Mouse (Mus musculus) myocyte (in vitro differentiated cells): ENCODE results near the gene Trim25. TPM values are rescaled to one million over a fixed set of nuclear protein-coding genes. Genes with fewer than 3 reads are reported as not detected.

Experiments used
- H3K27me3 ChIP-seq: one replicate; pipeline ENCODE4 v1.6.1; 2011; ENCODE audit not compliant: control insufficient read depth, insufficient read depth, insufficient read length
- H3K36me3 ChIP-seq: one replicate; pipeline ENCODE4 v1.6.1; 2011; ENCODE audit not compliant: control insufficient read depth, insufficient read depth
- H3K4me2 ChIP-seq: one replicate; pipeline ENCODE4 v1.6.1; 2011; ENCODE audit warnings: low read depth, control low read depth
- H3K4me3 ChIP-seq: one replicate; pipeline ENCODE4 v1.5.1; 2011; ENCODE audit warnings: mild to moderate bottlenecking, control low read depth, moderate library complexity
- H3K79me2 ChIP-seq: one replicate; pipeline ENCODE4 v1.6.1; 2011; ENCODE audit not compliant: control insufficient read depth, insufficient read depth
- H3ac ChIP-seq: one replicate; pipeline ENCODE4 v1.6.1; 2011; ENCODE audit not compliant: control insufficient read depth, insufficient read length
- CEBPB ChIP-seq: IDR thresholded peaks from 2 replicates; pipeline ENCODE4 v1.6.1; 2011; ENCODE audit warnings: mild to moderate bottlenecking, moderate library complexity; ENCODE audit not compliant: poor library complexity, insufficient read depth, severe bottlenecking
- E2F4 ChIP-seq: IDR thresholded peaks from one replicate; pipeline ENCODE4 v1.6.1; 2011; ENCODE audit warnings: mild to moderate bottlenecking, control low read depth, moderate library complexity; ENCODE audit not compliant: insufficient read depth
- MAX ChIP-seq: IDR thresholded peaks from one replicate; pipeline ENCODE4 v1.6.1; 2011; ENCODE audit warnings: low read depth, mild to moderate bottlenecking, control low read depth
- MYOD1 ChIP-seq, 3 experiments: IDR thresholded peaks; one replicate each; pipeline ENCODE4 v1.6.1; 2011; ENCODE audit warnings: control low read depth in 2 of 3, low read depth in 2 of 3, mild to moderate bottlenecking in 2 of 3, moderate library complexity in 1 of 3; ENCODE audit not compliant: insufficient read length in 2 of 3, control insufficient read depth in 1 of 3
- MYOG ChIP-seq, 3 experiments: IDR thresholded peaks; one replicate each; pipeline ENCODE4 v1.6.1; 2011; ENCODE audit warnings: control low read depth in 2 of 3, low read depth in 2 of 3, mild to moderate bottlenecking in 2 of 3; ENCODE audit not compliant: insufficient read length in 2 of 3, control insufficient read depth in 1 of 3, insufficient read depth in 1 of 3
- POLR2A ChIP-seq: IDR thresholded peaks from one replicate; pipeline ENCODE4 v1.6.1; 2011; ENCODE audit warnings: low read depth, mild to moderate bottlenecking, control low read depth, moderate library complexity; ENCODE audit not compliant: insufficient read length
- POLR2AphosphoS2 ChIP-seq: IDR thresholded peaks from one replicate; pipeline ENCODE4 v1.6.1; 2011; ENCODE audit warnings: low read depth, control low read depth; ENCODE audit not compliant: insufficient read length
- REST ChIP-seq: IDR thresholded peaks from one replicate; pipeline ENCODE4 v1.6.1; 2011; ENCODE audit warnings: mild to moderate bottlenecking, control low read depth, moderate library complexity; ENCODE audit not compliant: insufficient read depth, insufficient read length
- SRF ChIP-seq: IDR thresholded peaks from one replicate; pipeline ENCODE4 v1.6.1; 2011; ENCODE audit warnings: low read depth; ENCODE audit not compliant: control insufficient read depth, insufficient read length
- TCF12 ChIP-seq: IDR thresholded peaks from one replicate; pipeline ENCODE4 v1.6.1; 2011; ENCODE audit warnings: mild to moderate bottlenecking, control low read depth; ENCODE audit not compliant: poor library complexity, insufficient read depth, severe bottlenecking
- TCF3 ChIP-seq: IDR thresholded peaks from one replicate; pipeline ENCODE4 v1.6.1; 2011; ENCODE audit warnings: low read depth, control low read depth; ENCODE audit not compliant: insufficient read length
- USF1 ChIP-seq: IDR thresholded peaks from one replicate; pipeline ENCODE4 v1.6.1; 2011; ENCODE audit warnings: low read depth, mild to moderate bottlenecking, control low read depth, moderate library complexity
- polyA plus RNA-seq: library from polyadenylated mRNA; unstranded; fragments of >200 nt; fragmentation: generic; extraction: Trizol; gene quantifications from one replicate; pipeline ENCODE4 v1.2.1, GENCODE M21; 2012; ENCODE audit warnings: missing spikeins

Trim25 gene
- polyA plus RNA-seq, 1 experiment: 6.5 TPM

- Histone ChIP-seq H3K4me2 (peak overlapping the region; percentile 3), H3K79me2 (peaks cover 5% of the 10 kb centered on the region), H3K27me3 (no peaks in the 10 kb centered on the region), H3K4me3 (no peak overlapping the region), H3K36me3 (no peaks in the 10 kb centered on the region), H3ac (no peak overlapping the region)
- TF ChIP-seq REST: no peak
- TF ChIP-seq USF1: no peak
- TF ChIP-seq TCF12: no peak
- no peak for TF ChIP-seq SRF
- TF ChIP-seq MYOD1 (IDR thresholded peaks at IDR 0.05; ENCODE audit: control insufficient read depth in 1 of 3, insufficient read length in 2 of 3, low read depth in 2 of 3): no peak
- no peak for TF ChIP-seq E2F4
- no peak for TF ChIP-seq MAX
These were observed 3.9 kb downstream of the Trim25 start for GRCm38 (mm10) chr11:89003078-89003477.

GRCm38 (mm10) chr11:89003726-89004125 is 4.5 kb downstream of the Trim25 start:
- Histone ChIP-seq H3K27me3 (no peaks in the 10 kb centered on the region), H3ac (no peak overlapping the region), H3K4me2 (peak overlapping the region; percentile 19), H3K4me3 (no peak overlapping the region), H3K36me3 (no peaks in the 10 kb centered on the region), H3K79me2 (peaks cover 5% of the 10 kb centered on the region)
- TF ChIP-seq MYOG (IDR thresholded peaks at IDR 0.05; ENCODE audit: control insufficient read depth in 1 of 3, insufficient read depth in 1 of 3, insufficient read length in 2 of 3, low read depth in 2 of 3) (peak in 1 of 3 experiments; percentile 20), MYOD1 (IDR thresholded peaks at IDR 0.05; ENCODE audit: control insufficient read depth in 1 of 3, insufficient read length in 2 of 3, low read depth in 2 of 3) (no peak)

DNA sequence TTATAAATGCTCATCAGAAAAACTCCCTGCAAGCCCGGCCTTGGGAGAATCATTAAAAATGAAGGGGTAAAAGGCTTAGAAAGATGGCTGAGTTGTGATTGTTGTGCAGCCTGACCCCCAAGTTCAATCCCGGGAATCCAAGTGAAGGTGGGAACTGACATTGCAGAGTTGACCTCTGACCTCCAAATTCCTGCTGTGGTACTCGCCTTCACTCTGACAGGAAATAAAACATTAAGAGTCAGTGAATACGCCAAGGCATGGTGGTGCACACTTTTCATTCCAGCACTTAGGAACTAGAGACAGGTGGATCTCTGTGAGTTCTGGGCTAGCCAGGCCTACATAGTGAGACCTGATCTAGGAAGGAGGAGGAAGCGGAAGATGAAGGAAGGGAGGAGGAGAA is 6.3 kb downstream of the Trim25 start:
- Histone ChIP-seq H3K79me2 (peaks cover 5% of the 10 kb centered on the region), H3K36me3 (no peaks in the 10 kb centered on the region), H3K27me3 (no peaks in the 10 kb centered on the region), H3K4me2 (no peak overlapping the region), H3ac (no peak overlapping the region), H3K4me3 (no peak overlapping the region)
- TF ChIP-seq E2F4: no peak
- no peak for TF ChIP-seq POLR2A

GRCm38 (mm10) chr11:89006404-89006803 is 7.2 kb downstream of the Trim25 start:
- no peaks in the 10 kb centered on the region for H3K79me2 ChIP-seq
- no peak overlapping the region for H3ac ChIP-seq
- TF ChIP-seq TCF3 (no peak), E2F4 (no peak), MYOG (IDR thresholded peaks at IDR 0.05; ENCODE audit: control insufficient read depth in 1 of 3, insufficient read depth in 1 of 3, insufficient read length in 2 of 3, low read depth in 2 of 3) (no peak), REST (no peak)
- no peak overlapping the region for H3K4me2 ChIP-seq
- no peak overlapping the region for H3K4me3 ChIP-seq
- no peaks in the 10 kb centered on the region for H3K36me3 ChIP-seq
- H3K27me3 ChIP-seq: no peaks in the 10 kb centered on the region

DNA sequence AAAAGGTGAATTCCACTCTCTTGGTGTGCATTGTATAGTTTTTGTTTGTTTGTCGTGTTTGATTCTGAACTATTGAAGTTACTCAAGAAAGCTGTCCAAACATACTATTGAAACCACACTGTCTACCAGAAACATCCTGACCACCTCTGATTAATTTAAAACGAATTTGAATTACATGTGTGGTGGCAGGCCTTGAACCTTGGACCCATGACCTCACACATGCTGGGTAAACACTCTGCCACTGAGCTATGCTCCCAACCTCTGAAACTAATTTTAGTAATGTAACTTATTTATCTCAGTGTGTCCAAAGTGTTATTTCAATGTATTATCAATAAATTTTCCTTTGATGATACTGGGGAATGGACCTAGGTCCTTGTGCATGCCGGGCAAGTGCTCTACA is 8.4 kb downstream of the Trim25 start:
- no peak overlapping the region for H3ac ChIP-seq
- H3K27me3 ChIP-seq: no peaks in the 10 kb centered on the region
- no peaks in the 10 kb centered on the region for H3K79me2 ChIP-seq
- TF ChIP-seq SRF (no peak), MYOD1 (IDR thresholded peaks at IDR 0.05; ENCODE audit: control insufficient read depth in 1 of 3, insufficient read length in 2 of 3, low read depth in 2 of 3) (no peak), MAX (no peak), CEBPB (no peak), TCF12 (no peak), USF1 (no peak), REST (no peak), POLR2AphosphoS2 (no peak), TCF3 (no peak), MYOG (IDR thresholded peaks at IDR 0.05; ENCODE audit: control insufficient read depth in 1 of 3, insufficient read depth in 1 of 3, insufficient read length in 2 of 3, low read depth in 2 of 3) (no peak), POLR2A (no peak)
- H3K36me3 ChIP-seq: no peaks in the 10 kb centered on the region
- no peak overlapping the region for H3K4me2 ChIP-seq
- no peak overlapping the region for H3K4me3 ChIP-seq

- Histone ChIP-seq H3K36me3 (no peaks in the 10 kb centered on the region), H3K27me3 (no peaks in the 10 kb centered on the region), H3ac (no peak overlapping the region), H3K4me3 (no peak overlapping the region), H3K79me2 (no peaks in the 10 kb centered on the region), H3K4me2 (no peak overlapping the region)
- TF ChIP-seq SRF: no peak
- TF ChIP-seq E2F4: no peak
- no peak for TF ChIP-seq CEBPB
- TF ChIP-seq USF1: no peak
- no peak for TF ChIP-seq POLR2A
- TF ChIP-seq MYOG (IDR thresholded peaks at IDR 0.05; ENCODE audit: control insufficient read depth in 1 of 3, insufficient read depth in 1 of 3, insufficient read length in 2 of 3, low read depth in 2 of 3): no peak
- no peak for TF ChIP-seq MAX
- no peak for TF ChIP-seq MYOD1 (IDR thresholded peaks at IDR 0.05; ENCODE audit: control insufficient read depth in 1 of 3, insufficient read length in 2 of 3, low read depth in 2 of 3)
- TF ChIP-seq TCF3: no peak
- TF ChIP-seq REST: no peak
- no peak for TF ChIP-seq POLR2AphosphoS2
- TF ChIP-seq TCF12: no peak
These were observed 9.9 kb downstream of the Trim25 start for GRCm38 (mm10) chr11:89009066-89009465.
